Mouse (Mus musculus) right cerebral cortex, postnatal 25 days (tissue): ENCODE measurements around the gene Ccl11.

ENCODE experiments used
- DNase-seq: peaks from one replicate; pipeline ENCODE4 v3.0.0; 2022

Gene Ccl11

DNA sequence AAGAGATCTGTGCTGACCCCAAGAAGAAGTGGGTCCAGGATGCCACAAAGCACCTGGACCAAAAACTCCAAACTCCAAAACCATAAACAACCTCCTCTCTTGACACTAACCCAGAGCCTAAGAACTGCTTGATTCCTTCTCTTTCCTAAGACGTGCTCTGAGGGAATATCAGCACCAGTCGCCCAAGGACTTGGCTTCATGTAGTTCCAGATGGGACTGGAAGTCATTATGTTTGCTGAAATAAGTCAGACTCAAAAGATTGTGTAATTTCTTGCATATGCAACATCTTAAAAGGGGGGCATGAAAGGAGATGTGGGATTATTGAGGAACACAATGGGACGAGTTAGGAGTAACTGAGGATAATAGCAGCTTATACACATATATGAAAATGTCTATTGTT, 4.6 kb downstream of the Ccl11 start:
- DNase-seq: no peak

DNA sequence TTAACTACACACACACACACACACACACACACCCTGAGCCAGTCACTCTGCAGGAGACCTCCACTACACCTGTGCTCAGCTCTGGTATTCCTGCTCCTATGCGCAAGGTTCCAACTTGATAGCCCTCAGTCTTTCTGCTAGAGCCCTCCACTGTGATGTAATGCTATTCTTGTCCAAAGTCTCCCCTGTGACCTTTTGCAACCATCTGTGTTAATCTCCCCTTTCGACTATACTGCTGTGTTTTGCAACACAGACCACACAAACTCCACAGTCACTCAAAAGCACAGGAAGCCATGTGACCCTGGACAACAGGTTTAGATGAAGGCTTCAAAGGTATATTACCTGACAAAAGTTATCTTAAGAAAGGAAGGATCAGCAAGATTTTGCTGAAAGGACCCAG, 5.8 kb downstream of the Ccl11 start:
- DNase-seq: no peak

DNA sequence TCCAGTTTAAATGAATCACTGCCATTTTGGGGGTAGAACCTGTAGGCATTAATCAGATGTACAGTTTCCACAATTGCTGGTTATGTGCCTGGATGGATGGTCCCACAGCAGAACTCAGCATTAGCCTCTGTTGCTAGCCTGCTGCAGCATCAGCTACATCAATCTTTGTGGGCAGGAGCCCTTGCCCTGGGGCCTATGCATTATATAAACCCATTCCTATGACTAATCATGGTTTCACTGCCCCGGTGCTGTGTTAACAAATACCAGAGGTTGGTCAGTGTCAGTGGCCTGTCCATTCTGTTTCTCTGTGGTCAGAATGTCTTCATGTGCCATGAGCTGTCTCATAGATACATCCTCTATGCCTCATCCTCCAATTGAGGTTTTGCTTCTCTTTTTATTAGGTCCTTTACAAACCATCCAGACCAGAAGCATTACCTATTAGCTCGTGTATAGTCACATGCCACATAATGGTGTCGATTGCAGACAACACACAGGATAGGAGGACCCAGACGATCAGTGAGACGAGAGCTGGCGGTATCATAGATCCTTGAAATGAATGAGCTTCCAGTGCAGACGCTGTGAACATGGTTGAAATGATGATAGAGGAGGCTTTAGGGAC, 9.4 kb downstream of the Ccl11 start:
- no peak for DNase-seq

DNA sequence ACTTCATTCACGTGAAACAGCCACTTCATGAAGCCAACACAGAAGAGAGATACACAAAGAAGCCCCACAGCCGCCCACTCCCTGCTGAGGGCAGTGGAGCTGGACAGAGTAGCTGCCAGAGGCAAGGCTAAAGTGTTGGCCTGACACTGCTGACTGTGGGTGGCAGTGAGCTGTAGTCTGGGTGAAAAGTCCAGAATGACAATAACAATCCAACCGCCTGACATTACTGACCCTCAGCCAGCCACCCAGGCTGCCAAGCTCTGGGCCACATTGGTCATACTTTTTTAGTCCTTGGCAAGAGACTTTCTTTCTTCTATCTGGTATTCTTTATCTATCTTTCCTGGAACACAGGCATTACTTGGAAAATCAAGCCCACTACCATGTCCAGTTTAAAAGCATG, 13.5 kb downstream of the Ccl11 start:
- no peak for DNase-seq

DNA sequence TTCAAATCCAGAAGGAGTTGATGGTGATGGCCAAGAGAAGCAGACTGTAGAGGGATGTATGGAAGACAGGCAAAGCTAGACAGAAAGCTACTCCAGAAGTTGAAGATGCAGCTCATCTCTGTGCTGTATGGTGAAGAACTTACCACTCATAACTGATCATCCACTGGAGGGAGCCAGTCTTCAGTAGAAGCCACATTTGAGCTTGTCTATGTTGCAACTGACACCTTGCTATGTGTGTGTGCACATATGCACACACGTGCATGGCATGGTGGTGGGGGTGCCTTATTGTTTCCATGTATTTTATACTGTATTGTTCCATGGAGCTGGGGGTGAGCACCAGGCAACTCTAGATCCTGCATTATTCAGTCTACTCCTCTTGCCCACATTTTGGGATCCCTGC, 14.8 kb downstream of the Ccl11 start:
- DNase-seq: no peak

DNA sequence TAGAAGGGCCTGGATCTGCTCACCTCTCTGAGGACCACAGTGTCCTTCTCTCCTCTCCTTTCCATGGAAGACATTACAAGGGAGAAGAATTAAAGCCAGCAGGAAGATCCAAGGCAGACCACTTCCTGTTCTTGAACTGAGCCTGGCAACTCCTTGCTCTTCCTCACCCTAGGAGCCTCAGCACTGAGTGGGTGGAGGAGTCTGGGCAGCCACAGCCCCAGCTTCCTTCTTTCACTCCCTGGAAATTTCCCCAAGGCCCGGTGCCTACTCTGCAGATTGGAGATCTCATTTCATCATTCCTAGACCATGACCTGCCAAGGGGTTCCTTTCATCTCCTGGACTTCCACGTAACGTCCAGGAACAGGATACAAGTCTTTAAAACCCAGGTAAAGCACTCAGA, 15.4 kb downstream of the Ccl11 start:
- DNase-seq: no peak

DNA sequence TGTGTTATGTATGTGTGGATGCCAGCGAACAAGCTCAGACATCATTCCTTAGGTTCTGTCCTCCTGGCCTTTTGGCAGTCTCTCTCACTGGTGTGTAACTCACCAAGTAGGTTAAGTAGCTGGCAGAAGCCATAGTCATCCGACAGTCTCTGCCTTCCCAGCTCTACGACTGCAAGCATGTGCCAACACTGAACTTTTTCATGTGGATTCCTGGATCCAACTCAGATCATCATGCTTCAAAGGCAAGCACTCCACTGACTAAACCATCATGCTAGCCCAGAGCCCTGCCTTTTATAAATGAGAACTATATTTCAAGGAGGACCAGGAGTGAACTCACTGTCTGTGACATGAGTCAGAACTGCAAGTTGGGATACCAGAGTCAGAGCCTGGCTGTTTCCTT, 16.1 kb downstream of the Ccl11 start:
- no peak for DNase-seq

DNA sequence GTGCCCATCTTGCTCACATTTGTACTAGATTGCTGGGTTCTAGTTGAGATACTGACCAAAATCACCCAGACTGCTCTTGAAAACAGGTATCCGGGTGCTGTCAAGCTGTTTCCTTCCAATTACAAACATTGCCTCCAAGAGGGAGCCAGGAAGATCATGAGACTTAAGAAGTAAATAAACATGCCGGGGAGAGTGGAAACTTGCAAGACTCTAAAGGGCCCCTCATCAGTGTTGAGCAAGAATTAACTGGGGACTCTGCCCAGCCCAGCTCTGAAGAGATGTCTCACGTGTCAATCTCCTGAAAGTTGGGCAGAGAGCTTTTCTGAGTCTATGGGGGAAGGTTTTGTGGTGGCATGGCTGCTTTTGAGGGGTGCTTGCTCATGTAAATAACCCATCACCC, 19.4 kb downstream of the Ccl11 start:
- DNase-seq: no peak

DNA sequence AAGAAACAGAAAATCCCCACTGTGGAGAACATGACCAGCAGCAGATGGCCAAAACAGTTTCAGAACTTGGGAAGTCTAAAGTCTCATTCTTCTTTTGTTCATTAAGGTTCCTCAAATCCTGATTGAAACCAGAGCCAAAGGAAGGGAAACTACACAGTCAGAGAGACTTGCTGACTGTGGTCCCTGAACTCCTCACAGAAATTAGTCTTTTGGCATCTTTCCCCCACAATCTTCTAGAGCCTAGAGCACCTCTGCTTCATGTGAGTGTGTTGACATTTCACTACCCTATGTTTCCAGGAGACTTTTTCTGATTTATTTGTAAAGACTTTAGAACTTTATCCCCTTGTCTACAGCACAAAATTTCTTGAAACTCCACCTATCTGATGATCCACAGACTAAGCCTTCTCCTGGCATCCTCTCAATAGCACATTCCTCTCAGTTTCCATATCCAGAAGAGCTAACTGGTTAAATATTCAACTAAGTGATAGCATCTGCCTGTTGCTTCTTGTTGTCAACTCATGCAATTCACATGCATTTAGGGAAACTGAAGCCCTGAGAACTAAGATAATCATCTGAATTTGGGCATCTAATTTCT, 20.6 kb downstream of the Ccl11 start:
- no peak for DNase-seq

DNA sequence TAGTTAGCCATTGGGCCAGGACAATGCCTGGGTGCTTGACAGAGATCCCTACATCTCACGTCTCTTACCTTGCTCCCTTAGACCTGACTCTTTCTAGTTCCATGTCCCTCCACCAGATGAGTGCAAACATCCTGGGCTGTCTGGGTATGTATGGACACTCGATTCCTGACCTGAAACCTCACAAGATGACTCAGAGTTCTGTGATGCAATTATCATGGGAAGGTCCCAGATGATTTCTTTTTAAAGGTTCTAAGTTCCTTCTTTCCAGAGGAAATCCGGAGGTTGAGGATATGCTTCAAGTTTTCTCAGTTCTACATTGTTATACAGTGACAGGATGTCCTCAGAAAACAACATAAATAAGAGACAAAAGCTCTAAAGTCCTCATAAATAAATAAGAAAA, 23.2 kb downstream of the Ccl11 start:
- DNase-seq: no peak

DNA sequence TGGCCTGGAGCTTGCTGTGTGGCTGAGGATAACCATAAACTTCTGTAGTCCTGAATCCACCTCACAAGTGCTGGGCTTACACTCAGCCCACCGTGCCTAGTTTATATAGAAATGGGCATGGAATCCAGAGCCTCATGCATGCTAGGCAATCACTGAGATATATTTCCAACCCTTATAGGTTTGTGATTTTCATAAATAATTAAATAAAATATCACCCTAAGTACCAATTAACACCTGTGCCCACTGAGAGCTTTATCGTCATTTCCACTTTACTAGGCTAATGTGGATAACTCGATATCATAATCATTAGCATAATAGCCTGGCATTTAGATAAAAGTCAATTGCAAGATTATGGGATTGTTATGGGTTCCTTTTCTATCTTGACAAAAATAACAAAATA, 26.7 kb downstream of the Ccl11 start:
- no peak for DNase-seq

DNA sequence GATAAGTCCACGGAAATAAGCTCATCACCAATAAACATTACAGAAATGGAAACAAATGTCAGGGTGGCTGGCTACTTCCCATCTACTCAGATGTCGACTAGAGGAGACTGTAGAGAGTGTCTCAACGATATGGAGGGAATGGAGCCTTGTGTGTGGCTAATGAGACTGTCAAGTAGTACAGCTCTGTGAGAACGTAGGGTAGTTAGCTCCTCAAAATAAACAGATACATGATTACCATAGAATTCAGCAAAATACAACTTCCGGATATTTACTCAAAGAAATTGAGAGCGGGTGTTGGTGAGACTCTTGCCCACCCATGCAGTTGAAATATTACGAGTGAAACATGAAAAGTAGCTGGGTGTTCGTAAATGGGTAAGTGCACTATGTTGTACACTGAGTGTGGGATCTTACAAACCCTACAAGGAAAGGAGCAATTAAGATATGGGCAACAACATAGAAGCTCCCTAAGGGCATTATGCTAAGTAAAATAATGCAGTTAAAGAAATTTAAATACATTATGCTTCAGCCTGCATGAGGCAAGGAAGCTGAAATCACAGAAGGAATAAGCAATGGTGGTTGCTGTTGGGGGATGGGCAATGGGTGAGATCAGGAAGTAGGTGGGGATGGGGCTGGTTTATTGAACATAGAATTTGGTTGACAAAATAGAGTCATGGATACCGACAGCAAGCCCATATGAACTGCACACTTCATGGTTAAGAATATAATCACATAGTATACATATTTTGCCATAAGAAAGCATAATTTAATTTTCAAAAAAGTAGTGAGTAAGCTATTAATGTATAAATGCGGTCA, 42.1 kb downstream of the Ccl11 start:
- no peak for DNase-seq

DNA sequence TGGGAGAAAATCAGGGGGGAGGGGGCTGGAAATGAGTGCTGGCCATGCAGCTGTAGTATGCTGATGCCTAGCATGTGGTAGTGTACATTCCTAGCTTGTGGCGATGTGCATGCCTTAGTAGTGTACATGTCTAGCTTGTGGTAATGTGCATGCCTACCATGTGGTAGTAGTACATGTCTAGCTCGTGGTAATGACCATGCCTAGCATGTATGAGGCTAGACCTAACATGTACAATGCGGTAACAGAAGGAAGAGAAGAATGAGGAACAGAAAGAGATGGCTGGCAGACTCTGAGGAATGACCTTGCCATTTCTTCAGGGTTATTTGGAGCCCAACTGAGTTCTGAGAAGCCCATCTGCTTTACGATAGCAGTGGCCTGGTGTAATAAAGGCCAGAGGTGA, 43.5 kb downstream of the Ccl11 start:
- DNase-seq: no peak

DNA sequence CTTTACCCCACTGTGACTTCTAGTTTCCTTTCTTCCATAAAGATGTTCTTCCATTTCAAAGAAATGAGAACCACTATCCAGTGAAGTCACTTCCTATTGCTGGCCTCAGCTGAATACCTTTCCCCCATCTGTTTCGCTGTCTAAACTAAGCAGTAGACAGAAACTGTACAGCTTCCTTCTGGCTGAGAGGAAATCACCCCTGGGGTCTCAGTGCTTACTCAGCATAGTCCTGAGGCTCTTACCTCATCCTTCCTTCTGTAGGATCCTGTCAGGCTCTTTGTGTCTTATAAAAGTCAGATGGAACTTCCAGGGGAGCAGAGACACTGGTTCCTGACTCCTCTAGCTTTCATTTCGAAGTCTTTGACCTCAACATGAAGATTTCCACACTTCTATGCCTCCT, 43.9 kb downstream of the Ccl11 start, which contains the start of gene Ccl12:
Gene Ccl12, plus strand, starts transcription at position 317 of the 400 bp plus-strand sequence.
- DNase-seq: no peak

DNA sequence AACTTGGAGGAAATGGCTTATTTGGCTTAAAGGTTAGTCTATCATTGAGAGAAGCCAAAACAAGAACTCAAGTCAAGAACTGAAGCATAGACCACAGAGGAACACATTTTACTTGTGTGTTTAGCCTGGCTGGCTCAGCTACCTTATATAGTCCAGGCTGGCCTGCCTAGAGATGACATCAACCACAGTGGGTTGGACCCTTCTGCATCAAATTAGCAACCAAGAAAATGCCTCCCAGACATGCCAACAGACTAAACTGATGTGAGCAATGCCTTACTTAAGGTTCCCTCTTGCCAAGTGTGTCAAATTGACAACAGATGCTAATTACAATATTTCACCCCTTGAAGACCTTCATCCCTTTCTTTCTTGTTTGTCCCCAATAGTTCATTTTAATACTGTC, 52.0 kb downstream of the Ccl11 start:
- no peak for DNase-seq

DNA sequence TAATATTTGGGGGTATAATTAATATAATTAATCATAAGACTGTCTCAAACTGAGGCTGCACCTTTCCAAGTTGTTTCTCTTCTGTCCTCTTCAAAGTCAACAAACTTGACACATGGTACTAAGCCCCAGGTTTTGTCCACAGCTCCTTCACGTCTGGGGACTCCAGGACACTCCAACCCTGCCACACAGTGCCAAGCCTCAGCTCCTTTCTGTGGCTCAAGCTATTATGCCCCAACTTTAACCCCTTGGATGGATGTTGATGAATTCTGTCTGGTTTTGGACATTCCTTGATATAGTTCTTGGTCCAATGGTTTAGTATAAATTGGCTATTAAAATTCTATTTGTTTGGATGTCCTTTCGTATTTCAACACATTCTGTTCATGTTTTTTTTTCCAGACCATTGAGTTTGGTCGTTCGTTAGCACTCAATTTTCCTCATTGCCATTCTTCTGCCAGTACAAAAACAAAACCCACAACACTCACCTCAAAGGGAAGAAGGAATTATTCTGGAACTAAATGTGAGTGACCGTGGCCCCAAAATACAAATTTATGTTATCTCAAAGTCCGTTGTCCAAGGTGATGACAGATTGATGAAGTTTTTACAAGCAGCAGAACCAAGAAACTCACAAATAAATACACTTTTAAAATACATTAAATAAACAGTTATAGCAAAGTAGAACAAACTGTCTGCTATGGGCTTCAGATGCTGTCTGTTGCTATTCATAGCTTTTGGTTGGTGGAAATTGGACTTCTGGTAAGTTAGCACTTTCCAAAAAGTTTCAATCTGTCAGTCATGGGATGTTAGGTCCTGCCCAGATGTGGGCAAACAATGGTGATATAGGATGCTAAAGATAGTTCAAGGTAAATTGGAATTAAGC, 53.0 kb downstream of the Ccl11 start:
- DNase-seq: no peak
